Mouse (Mus musculus): ENCODE measurements around the gene Timm13. TPM values are rescaled to one million over a fixed set of nuclear protein-coding genes. Genes with fewer than 3 reads are reported as not detected.

Timm13 gene
- polyA plus RNA-seq, 1 experiment from 2014 or later = 353 TPM

DNA sequence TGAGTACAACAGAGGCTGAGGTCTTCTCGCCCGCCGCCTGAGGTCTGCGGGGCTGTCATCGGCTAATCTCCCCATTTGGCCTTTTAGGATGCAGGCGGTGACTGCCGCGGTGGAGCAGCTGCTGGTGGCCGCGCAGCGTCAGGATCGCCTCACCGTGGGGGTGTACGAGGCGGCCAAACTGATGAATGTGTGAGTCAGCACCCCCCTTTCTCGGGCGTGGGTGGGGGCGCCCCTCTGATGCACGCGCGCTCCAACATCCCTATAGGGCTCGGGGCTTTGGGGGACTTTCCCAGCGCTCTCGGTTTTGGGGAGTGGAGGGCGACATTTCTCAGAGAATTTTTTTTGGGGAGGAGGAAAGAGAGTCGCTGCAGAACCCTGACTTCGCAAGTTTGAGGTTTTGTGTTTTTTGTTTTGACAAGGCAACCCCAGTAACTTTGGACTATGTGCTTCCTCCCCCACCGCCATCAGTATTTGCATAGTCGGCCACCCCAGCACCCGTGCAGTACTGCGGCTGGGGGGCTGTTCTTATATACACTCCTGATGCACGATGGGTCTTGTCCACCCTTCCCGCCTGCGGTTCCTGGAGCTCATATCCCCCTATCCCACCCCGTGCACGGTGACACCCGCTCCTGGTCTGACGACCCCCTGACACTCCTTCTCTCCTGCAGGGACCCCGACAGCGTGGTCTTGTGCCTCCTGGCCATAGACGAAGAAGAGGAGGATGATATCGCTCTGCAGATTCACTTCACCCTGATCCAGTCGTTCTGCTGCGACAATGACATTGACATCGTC is 29.8 kb upstream of the Timm13 start:
- under 1% methylated on average over 45 of the region's 45 CpGs for WGBS
- Histone ChIP-seq H3K9me3 (ENCODE audit: control insufficient read depth, low read length) (no peaks in the 10 kb centered on the region), H3K9ac (ENCODE audit: low read depth, low read length) (peak overlapping the region; percentile 42), H3K4me2 (replicated peaks; ENCODE audit: low read depth, low read length) (peak overlapping the region; percentile 86), H3K36me3 (ENCODE audit: control insufficient read depth, insufficient read depth, low read length) (no peaks in the 10 kb centered on the region), H3K27ac (ENCODE audit: low read depth, low read length) (no peak overlapping the region), H3K27me3 (ENCODE audit: control insufficient read depth, insufficient read depth, low read length) (peaks cover 52% of the 10 kb centered on the region), H3K4me3 (ENCODE audit: low read depth, low read length) (peak overlapping the region; percentile 38), H3K4me1 (replicated peaks; ENCODE audit: control insufficient read depth, insufficient read depth, low read length) (peaks cover 29% of the 10 kb centered on the region)
- peak; percentile 46 for DNase-seq (ENCODE audit: low spot score)
- no peak; the same call in 1 of the 2 replicates for ATAC-seq (ENCODE audit: low FRiP score)

DNA sequence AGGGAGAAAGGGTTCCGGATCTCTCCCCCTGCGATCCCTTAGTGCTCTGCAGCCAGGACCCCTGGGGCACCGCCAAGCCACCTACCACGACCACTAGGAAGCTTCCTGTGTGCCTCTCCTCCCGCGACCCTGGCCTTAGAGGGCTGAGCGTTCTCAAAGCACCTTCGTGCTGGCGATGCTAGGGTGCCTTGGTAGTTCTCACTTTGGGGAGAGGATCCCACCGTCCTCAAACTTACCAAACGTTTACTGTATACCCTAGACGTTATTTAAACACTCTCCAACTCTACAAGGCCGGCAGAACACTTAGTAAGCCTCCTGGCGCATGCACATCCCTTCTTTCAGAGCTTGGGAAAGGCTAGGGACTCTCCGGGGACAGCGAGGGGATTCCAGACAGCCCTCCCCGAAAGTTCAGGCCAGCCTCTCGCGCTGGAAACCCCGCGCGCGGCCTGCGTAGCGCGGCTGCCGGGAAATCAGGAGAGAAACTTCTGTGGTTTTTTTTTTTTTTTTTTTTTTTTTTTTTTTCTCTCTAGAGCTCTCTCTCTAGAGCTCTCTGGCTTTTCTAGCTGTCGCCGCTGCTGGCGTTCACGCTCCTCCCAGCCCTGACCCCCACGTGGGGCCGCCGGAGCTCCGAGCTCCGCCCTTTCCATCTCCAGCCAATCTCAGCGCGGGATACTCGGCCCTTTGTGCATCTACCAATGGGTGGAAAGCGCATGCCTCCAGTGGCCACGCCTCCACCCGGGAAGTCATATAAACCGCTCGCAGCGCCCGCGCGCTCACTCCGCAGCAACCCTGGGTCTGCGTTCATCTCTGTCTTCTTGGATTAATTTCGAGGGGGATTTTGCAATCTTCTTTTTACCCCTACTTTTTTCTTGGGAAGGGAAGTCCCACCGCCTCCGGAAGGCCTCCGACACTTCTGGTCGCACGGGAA is 28.8 kb upstream of the Timm13 start, which contains the start of gene Gadd45b:
Gene Gadd45b, plus strand, starts transcription at position 775 of the 928 bp plus-strand sequence.
- H3K9me3 ChIP-seq (ENCODE audit: control insufficient read depth, low read length) = no peaks in the 10 kb centered on the region
- H3K4me1 ChIP-seq (replicated peaks; ENCODE audit: control insufficient read depth, insufficient read depth, low read length) = peaks cover 29% of the 10 kb centered on the region
- DNase-seq (ENCODE audit: low spot score) (peak; percentile 99), ATAC-seq (ENCODE audit: low FRiP score) (peak; percentile 87)
- H3K36me3 ChIP-seq (ENCODE audit: control insufficient read depth, insufficient read depth, low read length) = no peaks in the 10 kb centered on the region
- WGBS = under 1% methylated on average over 56 of the region's 56 CpGs
- H3K9ac ChIP-seq (ENCODE audit: low read depth, low read length) = peak within 1 kb of the TSS; percentile 63
- 0 out of 2 replicates have a peak within 1 kb of the TSS, but pooled peaks have one; percentile 4 for H3K27ac ChIP-seq (ENCODE audit: low read depth, low read length)
- peak within 1 kb of the TSS; percentile 86 for H3K4me2 ChIP-seq (replicated peaks; ENCODE audit: low read depth, low read length)
- H3K27me3 ChIP-seq (ENCODE audit: control insufficient read depth, insufficient read depth, low read length) = peaks cover 45% of the 10 kb centered on the region
- H3K4me3 ChIP-seq (ENCODE audit: low read depth, low read length) = peak within 1 kb of the TSS; percentile 45

DNA sequence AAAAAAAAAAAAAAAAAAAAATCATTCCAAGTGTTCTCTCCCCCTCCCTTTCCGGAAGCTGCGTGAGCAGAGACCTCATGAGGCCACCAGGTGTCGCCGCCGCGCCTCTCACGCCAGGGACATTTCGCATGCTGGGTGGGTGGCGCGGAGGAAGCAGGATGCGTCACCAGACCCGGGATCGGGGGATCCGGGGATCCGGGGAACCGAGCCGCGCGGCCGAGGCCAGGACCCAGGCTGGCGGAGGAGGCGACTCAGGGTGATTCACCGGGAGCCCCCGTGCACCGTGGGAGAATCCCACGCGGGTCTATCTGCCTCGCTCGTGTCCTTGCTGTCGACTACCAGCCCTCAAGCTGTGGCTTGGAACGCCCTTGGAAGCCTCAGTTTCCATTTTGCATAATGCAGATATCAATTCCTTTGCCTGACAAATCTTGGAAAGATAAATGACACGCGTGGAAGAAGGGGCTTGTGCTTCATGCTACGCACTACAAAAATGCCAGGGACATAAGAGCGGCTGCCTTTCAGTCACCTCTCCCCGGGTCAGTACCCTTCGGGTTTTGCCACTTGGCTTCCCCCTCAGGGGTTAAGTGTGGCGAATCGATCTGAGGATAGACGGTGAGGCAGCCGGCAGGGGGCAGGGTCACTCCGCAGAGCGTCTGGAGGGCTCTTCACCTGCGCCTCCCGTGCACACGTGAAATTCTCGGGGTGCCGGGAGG is 28.0 kb upstream of the Timm13 start:
- WGBS = under 1% methylated on average over 44 of the region's 48 CpGs
- H3K9ac ChIP-seq (ENCODE audit: low read depth, low read length) = peak overlapping the region; percentile 63
- H3K4me2 ChIP-seq (replicated peaks; ENCODE audit: low read depth, low read length) = peak overlapping the region; percentile 86
- H3K4me3 ChIP-seq (ENCODE audit: low read depth, low read length) = peak overlapping the region; percentile 45
- no peaks in the 10 kb centered on the region for H3K36me3 ChIP-seq (ENCODE audit: control insufficient read depth, insufficient read depth, low read length)
- 0 out of 2 replicates have a peak overlapping the region, but pooled peaks have one; percentile 4 for H3K27ac ChIP-seq (ENCODE audit: low read depth, low read length)
- no peaks in the 10 kb centered on the region for H3K9me3 ChIP-seq (ENCODE audit: control insufficient read depth, low read length)
- peak; percentile 90 for DNase-seq (ENCODE audit: low spot score)
- peak; percentile 37; the same call in 1 of the 2 replicates for ATAC-seq (ENCODE audit: low FRiP score)
- peaks cover 36% of the 10 kb centered on the region for H3K27me3 ChIP-seq (ENCODE audit: control insufficient read depth, insufficient read depth, low read length)
- peaks cover 27% of the 10 kb centered on the region for H3K4me1 ChIP-seq (replicated peaks; ENCODE audit: control insufficient read depth, insufficient read depth, low read length)

GRCm38 (mm10) chr10:80925472-80925871 is 24.7 kb upstream of the Timm13 start:
- Histone ChIP-seq H3K4me3 (ENCODE audit: low read depth, low read length) (no peak overlapping the region), H3K9me3 (ENCODE audit: control insufficient read depth, low read length) (no peaks in the 10 kb centered on the region), H3K4me1 (replicated peaks; ENCODE audit: control insufficient read depth, insufficient read depth, low read length) (peaks cover 6% of the 10 kb centered on the region), H3K36me3 (ENCODE audit: control insufficient read depth, insufficient read depth, low read length) (no peaks in the 10 kb centered on the region), H3K27me3 (ENCODE audit: control insufficient read depth, insufficient read depth, low read length) (peaks cover 5% of the 10 kb centered on the region), H3K9ac (ENCODE audit: low read depth, low read length) (no peak overlapping the region), H3K4me2 (replicated peaks; ENCODE audit: low read depth, low read length) (no peak overlapping the region), H3K27ac (ENCODE audit: low read depth, low read length) (no peak overlapping the region)
- no peak for DNase-seq (ENCODE audit: low spot score)
- WGBS = 45% methylated on average over 3 of the region's 3 CpGs
- no peak for ATAC-seq (ENCODE audit: low FRiP score)

- H3K4me1 ChIP-seq (replicated peaks; ENCODE audit: control insufficient read depth, insufficient read depth, low read length) = no peaks in the 10 kb centered on the region
- ATAC-seq (ENCODE audit: low FRiP score) (0 out of 2 replicates have a peak, but pooled peaks have one; percentile 19), DNase-seq (ENCODE audit: low spot score) (peak; percentile 53)
- no peaks in the 10 kb centered on the region for H3K9me3 ChIP-seq (ENCODE audit: control insufficient read depth, low read length)
- WGBS = 6% methylated on average over 16 of the region's 16 CpGs
- peak overlapping the region; percentile 20; the same call in 1 of the 2 replicates for H3K9ac ChIP-seq (ENCODE audit: low read depth, low read length)
- H3K4me3 ChIP-seq (ENCODE audit: low read depth, low read length) = no peak overlapping the region
- peak overlapping the region; percentile 9 for H3K4me2 ChIP-seq (replicated peaks; ENCODE audit: low read depth, low read length)
- no peaks in the 10 kb centered on the region for H3K36me3 ChIP-seq (ENCODE audit: control insufficient read depth, insufficient read depth, low read length)
- no peak overlapping the region for H3K27ac ChIP-seq (ENCODE audit: low read depth, low read length)
- no peaks in the 10 kb centered on the region for H3K27me3 ChIP-seq (ENCODE audit: control insufficient read depth, insufficient read depth, low read length)
Observed at GRCm38 (mm10) chr10:80921923-80922322, 21.2 kb upstream of the Timm13 start.

GRCm38 (mm10) chr10:80917779-80918434 is 17.1 kb upstream of the Timm13 start, which contains the start of gene Lmnb2:
TSS of gene Lmnb2 (minus strand) at chr10:80918245.
- Histone ChIP-seq H3K27ac (ENCODE audit: low read depth, low read length) (peak within 1 kb of the TSS; percentile 56; the same call in 1 of the 2 replicates), H3K9ac (ENCODE audit: low read depth, low read length) (peak within 1 kb of the TSS; percentile 91), H3K4me1 (replicated peaks; ENCODE audit: control insufficient read depth, insufficient read depth, low read length) (no peaks in the 10 kb centered on the region), H3K9me3 (ENCODE audit: control insufficient read depth, low read length) (no peaks in the 10 kb centered on the region), H3K4me3 (ENCODE audit: low read depth, low read length) (peak within 1 kb of the TSS; percentile 90), H3K27me3 (ENCODE audit: control insufficient read depth, insufficient read depth, low read length) (no peaks in the 10 kb centered on the region), H3K4me2 (replicated peaks; ENCODE audit: low read depth, low read length) (peak within 1 kb of the TSS; percentile 94), H3K36me3 (ENCODE audit: control insufficient read depth, insufficient read depth, low read length) (no peaks in the 10 kb centered on the region; the same call in 1 of the 2 replicates)
- ATAC-seq (ENCODE audit: low FRiP score) (peak; percentile 70), DNase-seq (ENCODE audit: low spot score) (peak; percentile 85)
- WGBS = under 1% methylated on average over 52 of the region's 61 CpGs

- Histone ChIP-seq H3K27ac (ENCODE audit: low read depth, low read length) (no peak overlapping the region), H3K9ac (ENCODE audit: low read depth, low read length) (peak overlapping the region; percentile 91), H3K9me3 (ENCODE audit: control insufficient read depth, low read length) (no peaks in the 10 kb centered on the region), H3K36me3 (ENCODE audit: control insufficient read depth, insufficient read depth, low read length) (no peaks in the 10 kb centered on the region; the same call in 1 of the 2 replicates), H3K27me3 (ENCODE audit: control insufficient read depth, insufficient read depth, low read length) (no peaks in the 10 kb centered on the region), H3K4me1 (replicated peaks; ENCODE audit: control insufficient read depth, insufficient read depth, low read length) (no peaks in the 10 kb centered on the region), H3K4me3 (ENCODE audit: low read depth, low read length) (peak overlapping the region; percentile 90), H3K4me2 (replicated peaks; ENCODE audit: low read depth, low read length) (peak overlapping the region; percentile 94)
- peak; percentile 57 for ATAC-seq (ENCODE audit: low FRiP score)
- 3% methylated on average over 15 of the region's 15 CpGs for WGBS
- no peak for DNase-seq (ENCODE audit: low spot score)
Observed at GRCm38 (mm10) chr10:80917336-80917778, 16.6 kb upstream of the Timm13 start.

Measured in hindbrain, embryonic 11.5 days (tissue).